Mouse (Mus musculus) urinary bladder, postnatal 10 days (tissue): Measurements from ENCODE around the gene Tnfsfm13.
"Not testable (repeated sequence)": the region's sequence is repeated elsewhere in the genome, so short reads cannot be mapped to it uniquely, and the experiment has no call there.

Source experiments
- DNase-seq: peaks from one replicate; pipeline ENCODE4 v3.0.0; 2022; ENCODE audit warnings: low spot score

The Tnfsfm13 gene

DNA sequence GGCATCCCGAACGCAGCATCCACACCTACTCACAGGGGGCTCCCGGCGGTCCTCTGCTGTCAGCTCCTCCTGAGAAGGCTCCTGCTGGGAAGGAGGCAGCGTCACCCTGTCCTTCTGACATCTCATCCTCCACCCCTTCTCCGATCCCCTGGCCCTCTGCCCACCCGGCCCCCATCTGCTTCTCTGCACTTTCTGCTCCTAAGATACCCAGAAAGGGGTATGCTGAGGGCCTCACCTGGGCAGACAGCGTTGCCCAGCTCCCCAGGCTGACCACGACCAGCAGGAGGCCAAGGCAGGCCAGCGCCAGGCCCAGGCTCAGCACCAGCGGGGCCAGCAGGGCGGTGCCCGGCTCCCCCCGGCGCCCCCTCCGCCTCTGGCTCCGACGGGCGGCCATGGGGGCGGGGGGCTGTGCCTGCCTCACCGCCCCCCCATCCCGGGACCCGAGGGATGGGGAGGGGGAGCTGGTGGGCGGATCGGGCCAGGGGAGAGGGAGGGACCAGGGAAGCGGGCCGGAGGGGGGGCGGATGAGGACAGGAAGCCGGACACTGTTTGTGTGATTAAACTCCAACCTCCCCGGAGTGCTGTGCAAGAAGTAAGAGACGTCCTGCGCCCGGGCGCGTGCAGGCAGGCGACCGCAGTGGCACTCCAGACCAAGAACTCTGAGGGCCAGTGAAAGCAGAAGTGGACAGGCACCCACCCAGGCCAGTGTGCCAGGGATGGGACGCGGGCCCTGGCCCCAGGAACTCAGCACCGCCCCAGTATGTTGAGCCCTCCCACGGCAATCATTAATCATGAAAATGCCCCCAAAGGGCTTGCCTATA is at the start of gene Tnfsfm13, which contains the start of gene Tnfsf12:
TSS of gene Tnfsfm13 (minus strand) at position 738 of the 821 bp plus-strand sequence.
TSS of gene Tnfsf12 (minus strand) at position 489 of the 821 bp plus-strand sequence.
- DNase-seq: no peak

DNA sequence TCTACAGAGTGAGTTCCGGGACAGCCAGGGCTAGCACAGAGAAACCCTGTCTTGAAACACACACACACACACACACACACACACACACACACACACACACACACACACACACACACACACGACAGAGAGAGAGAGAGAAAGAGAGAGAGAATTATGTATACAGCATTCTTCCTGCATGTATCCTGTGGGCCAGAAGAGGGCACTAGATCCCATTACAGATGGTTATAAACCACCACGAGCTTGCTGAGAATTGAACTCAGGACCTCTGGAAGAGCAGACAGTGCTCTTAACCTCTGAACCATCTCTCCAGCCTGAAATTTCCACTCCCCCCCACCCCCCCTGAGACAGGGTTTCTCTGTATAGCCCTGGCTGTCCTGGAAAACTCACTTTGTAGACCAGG is 35.5 kb upstream of the Tnfsfm13 start:
- not testable (repeated sequence) for DNase-seq

DNA sequence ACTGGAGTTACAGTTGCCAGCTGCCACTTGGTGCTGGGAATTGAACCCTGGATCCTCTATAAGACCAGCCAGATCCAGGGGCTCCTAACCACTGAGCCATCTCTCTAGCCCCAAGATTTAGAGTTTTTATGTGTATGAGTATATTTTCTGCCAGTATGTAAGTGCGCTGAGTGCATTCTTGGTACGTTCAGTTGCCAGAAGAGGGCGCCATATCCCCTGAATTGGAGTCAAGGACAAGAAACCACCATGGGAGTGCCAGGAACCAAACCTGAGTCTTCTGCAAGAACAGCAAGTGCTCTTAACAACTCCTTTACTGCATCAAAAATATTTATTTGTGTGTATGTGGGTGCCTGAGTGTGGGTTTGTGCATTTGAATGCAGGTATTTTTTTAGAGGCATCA is 33.2 kb upstream of the Tnfsfm13 start:
- DNase-seq: no peak

DNA sequence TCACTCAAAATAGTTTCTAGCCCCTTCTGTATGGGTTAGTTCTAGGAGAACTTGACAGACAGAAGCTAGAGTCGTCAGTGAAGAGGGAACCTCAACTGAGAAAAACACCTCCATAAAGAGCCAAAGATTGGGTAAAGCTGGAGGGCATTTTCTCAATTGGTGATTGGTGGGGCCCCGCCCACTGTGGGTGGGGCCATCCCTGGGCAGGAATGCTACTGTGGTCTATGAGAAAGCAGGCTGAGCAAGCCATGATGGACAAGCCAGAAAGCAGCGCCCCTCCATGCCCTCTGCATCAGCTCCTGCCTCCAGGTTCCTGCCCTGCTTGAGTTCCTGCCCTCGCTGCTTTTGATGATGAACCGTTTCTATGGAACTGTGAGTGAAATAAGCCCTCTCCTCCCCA is 30.1 kb upstream of the Tnfsfm13 start:
- no peak for DNase-seq

DNA sequence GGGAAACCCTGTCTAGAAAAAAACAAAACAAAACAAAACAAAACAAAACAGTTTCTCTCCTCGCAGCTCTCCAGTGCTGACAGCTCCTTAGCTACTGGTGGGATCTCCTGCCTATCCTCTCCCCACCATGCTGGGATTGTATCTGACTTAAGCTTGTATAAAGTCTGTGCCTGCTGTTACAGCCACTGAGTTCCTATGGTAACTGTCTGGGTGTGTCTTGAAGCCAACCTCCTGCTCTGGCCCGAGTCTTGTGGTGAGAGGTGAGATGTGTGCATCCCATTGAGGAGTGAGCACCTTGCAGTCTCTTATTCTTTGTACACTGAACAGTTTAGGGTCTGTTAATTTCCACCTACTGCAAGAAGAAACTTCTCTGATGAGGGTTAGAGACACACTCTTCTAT is 27.2 kb upstream of the Tnfsfm13 start:
- no peak for DNase-seq

DNA sequence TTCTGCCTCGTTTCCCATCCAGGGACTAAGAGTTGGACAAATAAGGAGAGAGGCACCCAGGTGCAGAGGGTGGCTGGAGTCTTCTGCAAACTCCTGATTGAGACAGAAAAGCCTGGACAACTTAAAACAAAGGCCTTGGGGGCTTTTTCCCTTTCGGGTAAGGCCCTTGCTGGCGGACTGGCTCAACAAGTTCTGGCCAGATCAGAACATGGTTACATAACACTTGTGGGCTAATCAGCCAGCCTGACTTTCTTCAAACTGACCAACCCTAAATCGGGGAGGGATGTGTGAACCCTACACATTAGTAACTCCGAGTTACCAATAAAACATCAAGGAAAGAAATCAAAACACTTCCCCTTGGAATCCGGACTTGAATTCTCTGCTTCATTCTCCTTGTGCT is 25.0 kb upstream of the Tnfsfm13 start:
- no peak for DNase-seq

DNA sequence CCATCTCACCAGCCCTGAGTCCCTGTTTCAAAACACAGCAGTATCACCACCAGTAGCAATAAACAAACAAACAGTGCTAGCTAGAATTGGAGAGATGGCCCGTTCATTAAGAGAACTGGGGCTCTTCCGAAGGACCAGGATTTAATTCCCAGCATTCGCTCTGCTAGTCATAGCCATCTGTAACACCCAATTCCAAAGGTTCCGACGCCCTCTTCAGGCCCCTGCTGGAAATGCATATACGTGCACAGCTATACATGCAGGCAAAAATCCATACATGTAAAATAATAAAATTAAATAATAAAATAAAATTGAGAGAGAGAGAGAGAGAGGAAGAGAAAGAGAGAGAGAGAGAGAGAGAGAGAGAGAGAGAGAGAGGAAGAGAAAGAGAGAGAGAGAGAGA is 23.5 kb upstream of the Tnfsfm13 start:
- DNase-seq: no peak

DNA sequence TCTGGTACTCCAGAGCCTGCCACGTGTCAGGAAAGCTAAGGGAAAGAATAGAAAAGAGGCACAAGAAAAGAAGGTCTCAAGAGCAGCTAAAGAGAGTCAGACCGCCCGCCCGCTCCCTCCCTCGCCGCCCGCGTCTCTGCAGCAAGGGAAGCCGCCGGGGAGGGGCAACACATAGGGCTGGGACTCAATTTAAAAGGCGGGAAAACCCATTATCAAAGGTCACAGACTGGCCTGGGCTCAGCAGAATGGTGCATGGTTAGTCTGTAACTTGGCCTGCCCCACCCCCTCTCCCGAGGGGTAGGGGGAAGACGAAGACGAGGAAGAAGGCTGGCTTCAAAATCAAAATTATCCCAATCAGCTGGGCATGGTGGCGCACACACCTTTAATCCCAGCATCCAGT is 22.8 kb upstream of the Tnfsfm13 start:
- no peak for DNase-seq

DNA sequence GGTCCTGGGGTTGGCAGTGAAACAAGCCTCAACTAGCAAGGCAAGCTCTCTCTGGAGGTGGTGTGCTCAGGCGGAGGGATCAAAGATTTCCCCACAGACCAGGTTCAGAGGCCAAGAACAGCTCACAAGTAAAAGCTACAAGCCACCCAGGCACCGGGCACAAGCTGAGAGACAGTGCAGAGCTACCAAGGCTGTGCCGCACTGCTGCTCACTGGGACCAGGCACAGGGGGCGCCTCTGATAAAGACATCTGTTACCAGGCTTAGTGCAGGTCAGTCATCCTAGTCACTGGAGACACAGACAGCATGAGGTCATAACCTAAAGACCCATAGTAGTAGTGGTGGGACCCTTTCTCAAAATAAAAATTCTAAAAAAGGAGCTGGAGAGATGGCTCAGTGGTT is 21.1 kb upstream of the Tnfsfm13 start:
- DNase-seq: no peak

DNA sequence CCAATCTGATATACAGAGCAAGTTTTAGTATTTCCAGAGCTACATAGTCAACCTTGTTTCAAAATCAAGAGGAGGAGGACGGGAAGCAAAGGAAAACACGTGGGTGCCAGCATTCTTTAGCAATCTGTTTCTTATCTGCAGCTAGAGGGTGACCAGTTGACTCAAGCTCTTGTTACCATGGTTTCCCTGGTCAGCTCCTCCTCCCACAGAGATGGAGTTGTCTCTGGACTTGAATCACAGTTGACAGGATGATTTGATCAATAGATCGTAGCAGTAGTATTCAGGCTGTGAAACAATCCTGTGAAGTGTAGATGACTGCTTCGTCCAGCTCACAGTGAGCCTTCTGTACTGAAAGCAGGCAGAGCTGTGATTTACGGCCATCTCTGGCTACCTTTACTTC is 20.0 kb upstream of the Tnfsfm13 start:
- DNase-seq: no peak

DNA sequence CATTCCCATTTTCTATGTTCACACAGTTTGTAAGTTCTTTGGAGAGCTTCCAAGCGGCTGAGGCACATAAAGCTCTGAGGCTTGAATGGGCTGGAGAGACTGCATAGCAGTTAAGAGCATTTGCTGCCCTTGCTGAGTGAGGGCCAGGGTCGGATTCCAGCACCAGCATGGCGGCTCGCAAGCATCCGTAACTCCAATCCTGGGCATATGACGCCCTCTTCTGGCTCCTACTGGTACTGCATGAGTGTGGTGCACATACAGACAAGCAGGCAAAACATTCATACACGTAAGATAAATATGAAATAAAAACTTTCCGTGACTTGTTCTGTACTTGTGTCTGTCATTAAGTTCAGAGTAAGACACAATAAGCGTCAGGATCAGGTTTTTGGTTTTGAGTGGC is 19.6 kb upstream of the Tnfsfm13 start:
- no peak for DNase-seq

DNA sequence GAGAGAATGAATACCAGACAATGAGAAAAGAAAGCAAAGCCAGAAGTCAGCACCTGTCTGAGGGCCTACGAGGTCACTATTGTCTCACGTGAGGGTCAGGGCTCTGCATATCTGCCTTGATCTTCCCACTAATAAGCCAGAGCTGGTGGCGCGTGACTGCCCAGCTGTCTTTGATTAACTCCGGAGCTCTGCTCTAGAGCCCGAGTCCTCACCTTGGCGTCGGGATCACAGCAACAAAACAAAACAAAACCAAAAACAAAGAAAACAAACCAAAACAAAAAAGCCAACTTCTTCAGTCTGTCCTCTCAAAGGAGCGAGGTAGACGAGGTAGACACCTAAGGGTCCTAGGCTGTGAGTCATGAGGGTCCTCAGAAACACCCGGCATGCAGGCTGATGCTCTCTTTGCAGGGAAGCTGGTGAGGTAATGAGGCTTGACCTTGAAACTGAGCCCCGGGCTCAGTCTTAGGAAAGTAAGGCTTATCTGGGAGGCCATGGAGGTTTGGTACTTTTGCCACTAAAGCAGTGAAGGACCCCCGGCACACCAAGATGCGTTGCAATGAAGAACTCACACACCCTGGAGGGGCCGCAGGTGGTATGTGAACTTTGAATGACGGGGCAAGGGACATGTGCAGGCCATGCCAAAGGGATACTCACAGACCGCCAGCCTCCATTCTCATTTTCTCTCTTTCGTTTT is 18.9 kb upstream of the Tnfsfm13 start:
- no peak for DNase-seq

DNA sequence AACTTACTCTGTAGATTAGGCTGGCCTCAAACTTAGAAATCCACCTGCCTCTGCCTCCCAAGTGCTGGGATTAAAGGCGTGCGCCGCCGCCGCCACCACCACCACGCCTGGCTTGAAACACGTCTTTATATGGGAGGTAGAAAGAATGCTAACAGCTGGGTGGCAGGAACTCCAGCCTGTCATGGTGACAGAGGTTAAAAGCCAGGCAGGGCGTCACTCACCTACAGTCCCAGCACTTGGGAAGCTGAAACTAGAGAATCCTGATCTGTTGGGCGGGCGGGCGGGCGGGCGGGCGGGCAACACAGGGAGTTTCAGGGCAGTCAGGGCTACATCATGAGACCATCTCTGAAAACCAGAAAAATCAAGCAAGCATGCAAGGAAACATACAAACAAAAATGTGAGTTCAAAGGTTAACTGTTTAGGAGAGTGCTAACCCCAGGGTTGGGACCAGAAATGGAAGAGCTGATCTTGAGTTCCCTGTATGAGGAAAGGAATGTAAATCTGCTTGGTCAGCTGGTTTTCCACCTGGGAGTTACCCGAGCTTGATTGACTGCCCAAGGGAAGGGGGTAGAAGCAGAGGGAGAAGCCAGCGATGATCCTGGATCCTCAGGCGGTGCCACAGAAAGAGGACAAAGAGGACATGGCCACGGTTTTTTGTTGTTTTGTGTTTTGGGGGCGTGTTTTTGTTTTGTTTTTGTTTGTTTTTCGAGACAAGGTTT is 17.2 kb upstream of the Tnfsfm13 start:
- DNase-seq: no peak

DNA sequence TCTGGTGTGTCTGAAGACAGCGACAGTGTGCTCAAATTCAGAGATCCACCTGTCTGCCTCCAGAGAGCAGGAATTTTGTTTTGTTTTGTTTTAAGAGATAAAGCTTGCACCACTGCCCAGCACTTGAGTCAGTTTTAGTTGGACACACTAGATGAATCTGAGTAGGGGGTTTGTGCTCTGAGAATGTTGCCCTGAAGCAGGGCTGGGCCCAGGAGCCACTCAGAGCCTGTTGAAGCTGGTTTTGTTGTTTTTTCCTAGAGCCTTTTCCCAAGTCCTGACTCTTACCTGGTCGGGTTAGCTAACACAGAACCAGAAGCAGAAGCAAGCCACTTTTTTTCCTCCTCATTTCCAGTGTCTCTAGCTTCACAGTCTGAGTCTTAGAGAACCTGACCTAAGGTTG is 15.2 kb upstream of the Tnfsfm13 start:
- no peak for DNase-seq

DNA sequence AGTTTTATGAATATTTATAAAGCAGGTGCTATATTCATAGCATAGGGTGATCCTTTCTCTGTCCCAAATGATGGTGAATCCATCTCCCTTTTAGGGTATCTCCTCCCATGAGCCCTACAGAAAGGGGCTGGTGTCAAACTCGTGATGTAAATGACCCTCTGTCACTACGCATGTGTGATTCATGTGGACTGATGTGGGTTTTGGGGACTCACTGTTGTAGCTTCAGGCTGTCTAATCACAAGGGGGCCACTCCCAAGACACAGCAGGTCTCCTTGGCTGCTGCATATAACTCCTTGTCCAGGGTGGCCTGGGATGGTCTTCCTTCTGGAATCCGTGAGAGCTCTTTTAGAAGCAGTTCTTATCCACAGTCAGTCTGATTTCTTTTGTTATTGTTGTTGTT is 14.6 kb upstream of the Tnfsfm13 start:
- no peak for DNase-seq

DNA sequence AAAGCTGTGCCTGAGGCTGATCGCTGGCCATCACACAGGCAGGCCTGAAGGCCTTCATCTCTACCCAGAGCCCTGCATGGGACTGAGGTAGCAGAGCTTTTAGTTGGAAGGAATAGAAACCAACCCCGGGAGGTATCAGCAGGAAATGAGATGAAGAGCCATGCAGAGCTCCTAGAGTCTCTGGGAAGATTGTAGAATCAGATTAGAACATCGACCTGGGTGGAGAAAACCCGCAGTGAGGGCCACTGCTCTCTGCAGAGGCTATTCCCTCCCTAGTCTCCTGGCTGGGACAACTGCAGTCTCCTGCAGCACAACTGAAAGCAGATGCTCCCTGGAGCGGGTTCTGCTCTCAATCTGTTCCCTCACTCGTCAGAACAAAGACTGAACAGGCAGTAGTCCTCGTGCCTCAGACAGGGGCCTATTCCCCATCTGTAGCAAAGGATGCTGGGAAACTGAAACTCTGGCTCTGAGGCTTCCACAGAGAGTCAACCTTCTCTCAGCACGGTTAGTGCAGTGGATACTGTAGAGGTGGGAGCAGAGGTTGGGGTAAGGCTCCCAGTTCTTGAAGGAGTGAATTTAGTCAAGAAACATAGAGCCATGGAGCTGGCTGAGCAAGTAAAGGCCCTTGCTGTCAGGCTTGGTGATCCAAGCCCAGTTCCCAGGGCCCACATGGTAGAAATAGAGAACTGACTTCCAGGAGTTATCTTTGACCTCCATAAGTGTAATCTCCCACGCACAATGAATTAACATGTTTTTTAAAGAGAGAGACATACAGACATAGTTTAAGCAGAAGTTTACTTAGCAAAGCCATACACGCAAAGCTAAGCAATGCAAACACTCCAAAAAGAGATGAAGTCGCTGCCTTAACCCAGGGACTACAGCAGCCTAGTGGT is 13.9 kb upstream of the Tnfsfm13 start:
- DNase-seq: no peak

DNA sequence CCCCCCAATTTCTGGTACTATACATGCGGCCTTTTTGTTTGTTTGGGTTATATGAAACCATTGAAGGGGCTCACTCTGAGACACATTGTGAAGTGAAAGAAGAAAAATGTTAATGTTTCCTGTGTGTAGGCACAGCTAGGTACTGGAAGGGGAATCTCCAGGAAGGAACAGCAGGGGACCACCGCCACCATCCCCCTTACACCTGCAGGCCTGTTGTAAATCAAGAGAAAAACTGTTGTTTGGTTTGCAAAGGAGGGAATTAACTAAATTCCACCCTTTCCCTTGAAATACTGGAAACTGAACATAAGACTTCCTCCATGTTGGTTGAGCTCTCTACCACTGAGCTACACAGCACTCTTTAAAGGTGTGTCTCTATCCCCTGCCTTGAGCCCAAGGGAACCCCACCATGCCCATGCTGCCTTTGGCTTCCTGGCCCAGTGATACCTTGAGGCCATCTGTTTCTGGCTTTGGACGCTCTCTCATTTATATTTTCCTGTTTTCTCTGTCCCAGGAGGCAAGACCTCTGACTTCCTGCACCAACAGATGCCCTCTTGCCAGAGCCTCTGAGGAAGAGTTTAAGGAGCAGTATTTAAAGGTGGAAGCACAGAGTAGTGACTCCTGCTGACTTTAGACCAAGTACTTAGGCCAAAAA is 12.8 kb upstream of the Tnfsfm13 start:
- no peak for DNase-seq

DNA sequence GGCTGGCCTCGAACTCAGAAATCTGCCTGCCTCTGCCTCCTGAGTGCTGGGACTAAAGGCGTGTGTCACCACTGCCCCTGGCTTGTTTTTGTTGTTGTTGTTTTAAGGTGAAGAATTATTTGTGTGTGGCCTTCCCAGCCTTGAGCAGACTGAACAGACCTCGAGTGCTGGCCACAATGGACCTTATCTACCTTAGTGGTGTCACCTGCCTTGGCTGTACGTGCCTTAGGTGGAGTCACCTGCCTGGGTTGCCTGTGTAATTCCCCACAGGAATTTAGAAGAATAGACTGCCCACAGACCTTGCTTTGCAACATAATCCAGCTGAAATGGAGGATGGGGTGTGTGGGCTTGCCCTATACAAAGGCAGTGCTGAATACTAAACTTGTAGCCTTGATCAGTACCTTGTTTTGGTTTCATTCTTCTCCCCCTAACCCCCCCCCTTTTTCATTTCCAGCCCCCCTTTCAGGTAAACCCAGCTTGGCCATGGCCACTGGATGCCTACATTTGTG is 12.0 kb upstream of the Tnfsfm13 start:
- no peak for DNase-seq

DNA sequence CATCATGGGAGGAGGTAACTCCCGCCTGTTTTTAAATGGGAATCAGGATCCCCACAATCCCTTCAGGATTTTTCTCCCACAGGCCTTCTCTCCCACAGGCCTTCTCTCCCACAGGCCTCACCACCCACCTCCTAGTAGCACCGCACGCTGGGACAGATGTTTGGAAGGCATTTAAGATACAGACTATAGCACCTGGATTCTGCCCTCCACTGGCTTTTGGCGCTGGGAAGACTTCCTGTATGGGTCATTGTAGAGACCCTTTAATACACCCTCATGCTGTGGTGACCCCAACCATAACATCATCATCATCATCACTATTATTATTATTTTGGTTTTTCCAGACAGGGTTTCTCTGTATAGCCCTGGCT is 11.6 kb upstream of the Tnfsfm13 start:
- DNase-seq: no peak

DNA sequence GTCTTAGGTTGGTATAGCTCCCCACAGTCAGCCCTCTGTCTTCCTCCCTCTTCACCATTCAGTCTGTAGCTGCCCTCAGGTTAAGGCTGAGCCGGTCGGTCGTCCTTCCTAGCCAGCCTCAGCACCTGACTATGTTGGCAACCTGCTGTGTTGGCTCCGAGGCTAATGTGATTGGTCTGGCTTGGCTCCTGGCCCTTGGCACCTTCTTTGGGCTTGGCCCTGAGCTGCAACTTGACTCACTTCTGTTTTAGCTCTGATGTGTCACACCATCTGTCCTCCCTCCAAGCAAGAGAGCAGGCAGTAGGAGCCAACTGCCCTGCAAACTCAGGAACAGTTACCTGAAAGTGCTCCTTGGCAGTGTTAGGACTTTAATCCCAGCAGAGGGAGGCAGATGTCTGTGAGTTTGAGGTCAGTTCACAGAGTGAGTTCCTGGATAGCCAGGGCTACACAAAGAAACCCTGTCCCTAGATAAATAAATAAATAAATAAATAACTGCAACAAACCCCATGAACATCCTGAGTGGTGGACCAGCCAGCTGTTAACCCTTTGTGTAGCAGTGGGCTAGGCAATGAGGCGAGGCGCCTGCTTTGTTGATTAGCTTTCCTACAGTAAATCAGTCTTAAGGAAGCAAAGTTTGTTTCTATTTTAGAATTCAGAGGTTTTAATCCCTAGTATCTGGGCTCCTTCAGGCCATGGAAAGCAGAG is 11.0 kb upstream of the Tnfsfm13 start:
- no peak for DNase-seq

DNA sequence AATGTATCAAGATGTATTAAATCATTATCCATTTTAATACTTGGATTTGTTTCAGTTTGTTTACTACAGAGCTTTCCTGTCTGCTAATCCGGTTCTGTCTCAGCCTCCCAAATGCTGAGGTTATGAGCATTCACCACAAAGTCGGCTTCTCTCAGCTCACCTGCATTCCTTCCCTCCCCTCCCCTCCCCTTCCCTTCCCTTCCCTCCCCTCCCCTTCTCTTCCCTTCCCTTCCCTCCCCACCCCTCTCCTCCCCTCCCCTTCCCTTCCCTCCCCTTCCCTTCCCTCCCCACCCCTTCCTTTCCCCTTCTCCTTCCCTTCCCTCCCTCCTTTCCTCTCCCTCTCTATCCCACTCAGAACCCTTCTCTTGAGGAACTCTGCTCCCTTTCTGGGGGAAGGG is 8.7 kb upstream of the Tnfsfm13 start:
- no peak for DNase-seq
